Mouse (Mus musculus): ENCODE results near the gene Bdnf. TPM values are rescaled to one million over a fixed set of nuclear protein-coding genes. Genes with fewer than 3 reads are reported as not detected.

The Bdnf gene
- 5.2 and 6.3 TPM in 2 replicates for polyA plus RNA-seq (2014; fragmentation: Nextera tagmentation; extraction: Ambion mirVana)

DNA sequence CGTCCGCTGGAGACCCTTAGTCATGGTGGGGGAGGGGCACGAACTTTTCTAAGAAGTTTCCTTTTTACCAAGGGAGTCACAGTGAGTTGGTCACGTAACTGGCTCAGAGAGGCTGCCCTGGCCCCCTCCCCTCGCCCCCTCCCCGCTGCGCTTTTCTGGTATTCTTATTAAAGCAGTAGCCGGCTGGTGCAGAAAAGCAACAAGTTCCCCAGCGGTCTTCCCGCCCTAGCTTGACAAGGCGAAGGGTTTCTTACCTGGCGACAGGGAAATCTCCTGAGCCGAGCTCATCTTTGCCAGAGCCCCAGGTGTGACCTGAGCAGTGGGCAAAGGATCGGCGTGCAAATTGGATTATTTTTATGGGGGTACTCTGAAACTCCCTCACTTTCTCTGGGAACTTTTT, at the start of gene Bdnf:
Gene Bdnf, plus strand, starts transcription at position 169 of the 400 bp plus-strand sequence.
- no peak within 1 kb of the TSS; the same call in 1 of the 2 replicates for H3K9ac ChIP-seq (replicated peaks; ENCODE audit: low read length)
- WGBS = under 1% methylated on average over 15 of the region's 15 CpGs
- peak within 1 kb of the TSS; percentile 45 for H3K4me3 ChIP-seq (replicated peaks; ENCODE audit: low read depth, low read length)
- no peak within 1 kb of the TSS for H3K27ac ChIP-seq (replicated peaks; ENCODE audit: low read depth, low read length)
- peaks cover 22% of the 10 kb centered on the region for H3K4me1 ChIP-seq (ENCODE audit: control insufficient read depth, insufficient read depth, low read length)
- H3K36me3 ChIP-seq (ENCODE audit: control insufficient read depth, insufficient read depth, low read length) = no peaks in the 10 kb centered on the region
- H3K4me2 ChIP-seq (ENCODE audit: low read length) = peak within 1 kb of the TSS; percentile 92
- ATAC-seq (ENCODE audit: low FRiP score, low TSS enrichment) (no peak), DNase-seq (no peak)
- H3K27me3 ChIP-seq (ENCODE audit: control insufficient read depth, insufficient read depth, low read length) = peaks cover 42% of the 10 kb centered on the region
- H3K9me3 ChIP-seq (ENCODE audit: control insufficient read depth, low read length) = no peaks in the 10 kb centered on the region

DNA sequence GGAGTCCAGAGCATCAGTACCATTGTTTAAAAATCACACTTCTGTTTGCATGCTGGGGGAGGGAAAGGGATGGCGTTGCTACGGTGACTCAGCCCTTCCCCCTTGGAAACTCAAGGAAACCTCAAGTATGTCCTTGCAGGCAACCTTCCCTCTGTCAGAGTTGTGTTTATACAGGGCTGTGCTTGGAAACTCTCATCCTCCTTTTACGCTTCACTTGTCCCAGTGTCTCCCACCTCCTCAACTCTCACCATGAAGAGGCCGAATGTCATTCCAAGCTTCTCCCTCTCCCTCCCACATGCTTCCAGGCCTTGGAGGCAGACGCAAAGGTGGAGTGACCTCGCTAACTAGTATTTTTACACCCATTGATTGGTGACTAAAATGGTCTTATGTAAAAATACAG, 47.6 kb upstream of the Bdnf start:
- ATAC-seq (ENCODE audit: low FRiP score, low TSS enrichment) (no peak), DNase-seq (no peak)
- Histone ChIP-seq H3K36me3 (ENCODE audit: control insufficient read depth, insufficient read depth, low read length) (no peaks in the 10 kb centered on the region), H3K4me3 (replicated peaks; ENCODE audit: low read depth, low read length) (no peak overlapping the region), H3K4me1 (ENCODE audit: control insufficient read depth, insufficient read depth, low read length) (peaks cover 3% of the 10 kb centered on the region; the same call in 1 of the 2 replicates), H3K9me3 (ENCODE audit: control insufficient read depth, low read length) (no peaks in the 10 kb centered on the region), H3K4me2 (ENCODE audit: low read length) (no peak overlapping the region), H3K9ac (replicated peaks; ENCODE audit: low read length) (no peak overlapping the region), H3K27ac (replicated peaks; ENCODE audit: low read depth, low read length) (no peak overlapping the region), H3K27me3 (ENCODE audit: control insufficient read depth, insufficient read depth, low read length) (no peaks in the 10 kb centered on the region)
- WGBS = 44% methylated on average over 6 of the region's 6 CpGs

DNA sequence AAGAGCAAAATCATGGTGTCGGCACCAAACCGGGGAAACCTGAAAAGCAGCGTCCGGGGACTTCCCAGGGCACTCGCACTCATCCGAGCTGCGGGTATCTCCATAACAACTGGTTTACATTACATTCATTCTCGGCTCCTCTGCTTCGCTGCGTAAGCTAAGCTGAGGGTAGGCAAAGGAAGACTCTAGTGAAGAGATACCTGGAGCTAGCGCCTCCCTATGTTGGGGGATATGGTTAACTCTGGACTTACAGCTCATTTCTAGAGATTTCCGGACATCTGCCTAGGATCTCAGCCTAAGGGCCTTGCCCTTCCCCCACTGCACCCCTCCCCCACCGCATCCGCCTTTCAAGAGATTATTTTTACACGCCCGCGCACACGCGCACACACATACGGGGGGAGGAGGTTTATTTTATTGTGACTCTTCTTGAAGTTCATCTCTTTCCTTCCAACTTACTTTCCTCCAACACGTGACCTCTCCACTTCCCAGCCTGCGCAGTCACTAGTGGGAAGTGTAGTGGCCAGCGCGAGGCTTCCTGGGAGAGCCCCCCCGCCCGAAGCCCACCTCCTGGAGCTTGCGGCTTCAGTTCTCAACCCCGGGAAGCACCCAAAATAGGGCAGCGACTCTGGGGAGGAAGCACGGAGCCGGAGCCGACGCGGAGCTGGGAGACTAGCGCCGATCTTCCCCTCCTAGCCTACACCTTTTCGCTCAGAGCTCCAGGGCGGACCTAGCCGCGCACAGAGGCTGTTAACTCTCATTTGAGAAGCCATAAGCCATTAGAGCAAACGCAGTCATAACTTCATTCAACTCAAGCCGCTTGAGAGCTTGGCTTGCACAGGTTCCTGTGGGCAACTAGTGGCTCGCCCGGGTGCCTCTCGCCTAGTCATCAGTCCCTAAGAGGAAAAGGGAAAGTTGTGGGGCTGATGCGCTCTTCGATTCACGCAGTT, 718 bp upstream of the Bdnf start:
- Histone ChIP-seq H3K9ac (replicated peaks; ENCODE audit: low read length) (no peak overlapping the region; the same call in 1 of the 2 replicates), H3K36me3 (ENCODE audit: control insufficient read depth, insufficient read depth, low read length) (no peaks in the 10 kb centered on the region), H3K27ac (replicated peaks; ENCODE audit: low read depth, low read length) (no peak overlapping the region), H3K9me3 (ENCODE audit: control insufficient read depth, low read length) (no peaks in the 10 kb centered on the region), H3K27me3 (ENCODE audit: control insufficient read depth, insufficient read depth, low read length) (peaks cover 42% of the 10 kb centered on the region), H3K4me2 (ENCODE audit: low read length) (peak overlapping the region; percentile 92), H3K4me3 (replicated peaks; ENCODE audit: low read depth, low read length) (peak overlapping the region; percentile 45), H3K4me1 (ENCODE audit: control insufficient read depth, insufficient read depth, low read length) (peaks cover 18% of the 10 kb centered on the region)
- peak; percentile 60 for DNase-seq
- 1% methylated on average over 48 of the region's 48 CpGs for WGBS
- no peak for ATAC-seq (ENCODE audit: low FRiP score, low TSS enrichment)

DNA sequence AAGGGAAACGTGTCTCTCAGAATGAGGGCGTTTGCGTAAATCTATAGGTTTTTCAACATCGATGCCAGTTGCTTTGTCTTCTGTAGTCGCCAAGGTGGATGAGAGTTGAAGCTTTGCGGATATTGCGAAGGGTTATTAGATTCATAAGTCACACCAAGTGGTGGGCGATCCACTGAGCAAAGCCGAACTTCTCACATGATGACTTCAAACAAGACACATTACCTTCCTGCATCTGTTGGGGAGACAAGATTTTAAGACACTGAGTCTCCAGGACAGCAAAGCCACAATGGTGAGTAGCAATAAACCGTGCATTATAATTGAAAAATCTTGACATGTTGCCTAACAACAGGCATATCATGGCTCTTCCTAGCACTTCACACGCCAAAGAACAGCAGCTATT, 551 bp downstream of the Bdnf start:
- Histone ChIP-seq H3K27ac (replicated peaks; ENCODE audit: low read depth, low read length) (no peak overlapping the region), H3K9me3 (ENCODE audit: control insufficient read depth, low read length) (no peaks in the 10 kb centered on the region), H3K36me3 (ENCODE audit: control insufficient read depth, insufficient read depth, low read length) (no peaks in the 10 kb centered on the region), H3K9ac (replicated peaks; ENCODE audit: low read length) (no peak overlapping the region), H3K4me3 (replicated peaks; ENCODE audit: low read depth, low read length) (peak overlapping the region; percentile 45), H3K4me1 (ENCODE audit: control insufficient read depth, insufficient read depth, low read length) (peaks cover 22% of the 10 kb centered on the region), H3K27me3 (ENCODE audit: control insufficient read depth, insufficient read depth, low read length) (peaks cover 42% of the 10 kb centered on the region), H3K4me2 (ENCODE audit: low read length) (peak overlapping the region; percentile 92)
- WGBS = 9% methylated on average over 11 of the region's 11 CpGs
- DNase-seq (peak; percentile 31), ATAC-seq (ENCODE audit: low FRiP score, low TSS enrichment) (no peak)

DNA sequence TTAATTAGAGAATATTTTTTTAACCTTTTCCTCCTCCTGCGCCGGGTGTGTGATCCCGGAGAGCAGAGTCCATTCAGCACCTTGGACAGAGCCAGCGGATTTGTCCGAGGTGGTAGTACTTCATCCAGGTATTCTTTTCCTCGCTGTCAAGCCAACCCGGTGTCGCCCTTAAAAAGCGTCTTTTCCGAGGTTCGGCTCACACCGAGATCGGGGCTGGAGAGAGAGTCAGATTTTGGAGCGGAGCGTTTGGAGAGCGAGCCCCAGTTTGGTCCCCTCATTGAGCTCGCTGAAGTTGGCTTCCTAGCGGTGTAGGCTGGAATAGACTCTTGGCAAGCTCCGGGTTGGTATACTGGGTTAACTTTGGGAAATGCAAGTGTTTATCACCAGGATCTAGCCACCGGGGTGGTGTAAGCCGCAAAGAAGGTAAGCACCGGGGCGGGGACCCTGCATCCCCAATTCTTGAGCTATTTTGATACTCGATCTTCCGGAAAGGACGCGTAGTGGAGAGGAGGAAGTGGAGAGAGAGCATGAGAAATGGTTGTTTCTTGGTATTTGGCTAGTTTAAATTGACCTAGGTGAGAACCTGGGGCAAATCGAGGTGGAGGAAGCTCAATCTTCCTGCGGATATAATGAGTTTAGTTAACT, 1.6 kb downstream of the Bdnf start:
- ATAC-seq (ENCODE audit: low FRiP score, low TSS enrichment) (no peak), DNase-seq (peak; percentile 78)
- H3K4me3 ChIP-seq (replicated peaks; ENCODE audit: low read depth, low read length) = peak overlapping the region; percentile 71
- peak overlapping the region; percentile 94 for H3K9ac ChIP-seq (replicated peaks; ENCODE audit: low read length)
- H3K27me3 ChIP-seq (ENCODE audit: control insufficient read depth, insufficient read depth, low read length) = peaks cover 42% of the 10 kb centered on the region
- peaks cover 22% of the 10 kb centered on the region for H3K4me1 ChIP-seq (ENCODE audit: control insufficient read depth, insufficient read depth, low read length)
- H3K36me3 ChIP-seq (ENCODE audit: control insufficient read depth, insufficient read depth, low read length) = no peaks in the 10 kb centered on the region
- peak overlapping the region; percentile 99; the same call in 1 of the 2 replicates for H3K27ac ChIP-seq (replicated peaks; ENCODE audit: low read depth, low read length)
- 1% methylated on average over 29 of the region's 29 CpGs for WGBS
- no peaks in the 10 kb centered on the region for H3K9me3 ChIP-seq (ENCODE audit: control insufficient read depth, low read length)
- peak overlapping the region; percentile 92 for H3K4me2 ChIP-seq (ENCODE audit: low read length)

DNA sequence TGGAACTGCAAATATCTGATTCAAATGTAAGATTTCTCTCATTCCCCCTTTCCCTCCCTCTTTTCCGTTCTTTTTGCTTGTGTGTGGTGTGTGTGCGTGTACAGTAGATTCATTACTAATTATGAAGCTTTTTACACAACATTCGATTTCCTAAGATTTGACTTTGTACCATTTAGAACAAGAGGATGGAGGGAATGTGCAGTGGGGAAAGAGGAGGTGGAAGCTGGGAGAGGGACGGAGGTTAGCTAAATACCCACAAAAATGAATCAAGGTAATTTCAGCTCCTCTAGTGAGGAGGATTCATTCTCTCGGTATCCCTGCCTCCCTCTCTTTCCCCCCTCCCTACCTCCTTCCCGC, 2.1 kb downstream of the Bdnf start:
- Histone ChIP-seq H3K36me3 (ENCODE audit: control insufficient read depth, insufficient read depth, low read length) (no peaks in the 10 kb centered on the region), H3K27me3 (ENCODE audit: control insufficient read depth, insufficient read depth, low read length) (peaks cover 42% of the 10 kb centered on the region), H3K4me1 (ENCODE audit: control insufficient read depth, insufficient read depth, low read length) (peaks cover 22% of the 10 kb centered on the region), H3K27ac (replicated peaks; ENCODE audit: low read depth, low read length) (peak overlapping the region; percentile 99), H3K9ac (replicated peaks; ENCODE audit: low read length) (peak overlapping the region; percentile 94), H3K4me2 (ENCODE audit: low read length) (peak overlapping the region; percentile 92), H3K4me3 (replicated peaks; ENCODE audit: low read depth, low read length) (peak overlapping the region; percentile 71), H3K9me3 (ENCODE audit: control insufficient read depth, low read length) (no peaks in the 10 kb centered on the region)
- 3% methylated on average over 5 of the region's 6 CpGs for WGBS
- DNase-seq = no peak
- ATAC-seq (ENCODE audit: low FRiP score, low TSS enrichment) = no peak

DNA sequence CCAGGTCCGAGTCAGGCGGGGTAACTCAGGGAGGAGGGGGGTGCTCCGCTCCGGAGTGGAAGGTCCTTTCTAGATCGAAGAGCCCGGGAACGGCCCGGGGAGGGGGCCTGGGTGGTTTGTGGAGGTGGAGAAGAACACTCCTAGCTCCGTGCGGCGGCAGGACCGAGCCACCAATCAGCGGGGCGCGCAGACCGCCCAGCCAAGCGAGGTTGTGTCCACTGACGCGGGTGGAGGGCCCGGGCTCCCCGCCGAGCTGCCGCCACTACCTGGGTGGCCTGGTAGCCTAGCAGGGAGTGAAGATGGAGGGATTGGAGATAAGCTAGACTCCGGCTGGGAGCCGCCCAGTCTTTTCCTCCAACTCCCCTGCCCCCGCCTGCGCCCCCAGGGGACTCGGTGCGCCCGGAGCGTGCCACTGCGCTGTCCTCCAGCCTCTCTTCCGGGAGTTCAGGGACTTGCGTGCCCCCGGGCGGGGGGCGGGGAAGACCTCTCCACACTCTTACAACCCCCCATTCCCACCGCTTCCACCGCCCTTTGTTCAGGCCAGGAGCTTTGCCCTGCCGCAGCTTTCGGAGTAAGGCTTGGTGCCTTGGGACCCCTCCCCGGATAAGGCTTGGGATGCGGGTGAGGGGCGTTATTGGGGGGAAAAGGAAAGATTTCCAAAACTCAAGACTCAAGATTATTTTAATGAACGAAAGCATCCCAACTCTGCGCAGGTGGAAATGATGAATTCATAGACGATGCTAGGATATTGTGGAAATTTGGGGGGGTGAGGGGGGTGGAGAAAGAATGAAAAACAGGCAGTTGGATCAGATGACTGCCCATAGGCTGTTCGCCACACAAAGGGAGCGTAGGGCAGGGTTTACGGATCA, 3.0 kb downstream of the Bdnf start:
- Histone ChIP-seq H3K27me3 (ENCODE audit: control insufficient read depth, insufficient read depth, low read length) (peaks cover 41% of the 10 kb centered on the region), H3K9me3 (ENCODE audit: control insufficient read depth, low read length) (no peaks in the 10 kb centered on the region), H3K9ac (replicated peaks; ENCODE audit: low read length) (peak overlapping the region; percentile 94), H3K27ac (replicated peaks; ENCODE audit: low read depth, low read length) (peak overlapping the region; percentile 99), H3K4me2 (ENCODE audit: low read length) (peak overlapping the region; percentile 92), H3K4me1 (ENCODE audit: control insufficient read depth, insufficient read depth, low read length) (peaks cover 22% of the 10 kb centered on the region), H3K36me3 (ENCODE audit: control insufficient read depth, insufficient read depth, low read length) (no peaks in the 10 kb centered on the region), H3K4me3 (replicated peaks; ENCODE audit: low read depth, low read length) (peak overlapping the region; percentile 71)
- WGBS = under 1% methylated on average over 50 of the region's 50 CpGs
- ATAC-seq (ENCODE audit: low FRiP score, low TSS enrichment) (peak; percentile 79), DNase-seq (peak; percentile 84)

DNA sequence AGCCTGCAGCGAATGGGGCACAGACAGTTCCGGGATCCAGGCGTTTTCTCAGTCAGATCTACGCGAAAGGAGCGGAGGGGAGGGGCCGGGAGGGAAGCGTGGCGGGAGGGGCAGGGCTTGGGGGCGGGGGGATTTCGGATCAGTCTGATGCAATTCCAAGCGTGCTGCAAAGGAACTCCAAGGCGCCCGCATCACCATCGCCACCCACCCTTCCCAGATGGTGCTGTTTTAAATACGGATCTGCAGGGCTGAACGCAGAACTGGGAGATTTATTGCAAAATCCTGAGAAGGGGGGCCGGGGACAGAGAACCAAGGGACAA, 3.5 kb downstream of the Bdnf start:
- Histone ChIP-seq H3K9ac (replicated peaks; ENCODE audit: low read length) (peak overlapping the region; percentile 94), H3K27me3 (ENCODE audit: control insufficient read depth, insufficient read depth, low read length) (peaks cover 35% of the 10 kb centered on the region), H3K36me3 (ENCODE audit: control insufficient read depth, insufficient read depth, low read length) (no peaks in the 10 kb centered on the region), H3K4me2 (ENCODE audit: low read length) (peak overlapping the region; percentile 92), H3K4me1 (ENCODE audit: control insufficient read depth, insufficient read depth, low read length) (peaks cover 22% of the 10 kb centered on the region), H3K4me3 (replicated peaks; ENCODE audit: low read depth, low read length) (peak overlapping the region; percentile 71), H3K9me3 (ENCODE audit: control insufficient read depth, low read length) (no peaks in the 10 kb centered on the region), H3K27ac (replicated peaks; ENCODE audit: low read depth, low read length) (peak overlapping the region; percentile 99)
- DNase-seq = peak; percentile 95
- ATAC-seq (ENCODE audit: low FRiP score, low TSS enrichment) = peak; percentile 92
- 0% methylated on average over 18 of the region's 18 CpGs for WGBS
